Mouse (Mus musculus) cerebral cortex, adult 2 months (tissue): ENCODE measurements around the gene Smap2.

Experiments used
- WGBS: fragments of 180-500 bp; shearing (Covaris S2); methylation state at CpG from one replicate; pipeline ENCODE4 v1.1.7; 2018; 5-methylcytosine and 5-hydroxymethylcytosine counted together

The Smap2 gene

DNA sequence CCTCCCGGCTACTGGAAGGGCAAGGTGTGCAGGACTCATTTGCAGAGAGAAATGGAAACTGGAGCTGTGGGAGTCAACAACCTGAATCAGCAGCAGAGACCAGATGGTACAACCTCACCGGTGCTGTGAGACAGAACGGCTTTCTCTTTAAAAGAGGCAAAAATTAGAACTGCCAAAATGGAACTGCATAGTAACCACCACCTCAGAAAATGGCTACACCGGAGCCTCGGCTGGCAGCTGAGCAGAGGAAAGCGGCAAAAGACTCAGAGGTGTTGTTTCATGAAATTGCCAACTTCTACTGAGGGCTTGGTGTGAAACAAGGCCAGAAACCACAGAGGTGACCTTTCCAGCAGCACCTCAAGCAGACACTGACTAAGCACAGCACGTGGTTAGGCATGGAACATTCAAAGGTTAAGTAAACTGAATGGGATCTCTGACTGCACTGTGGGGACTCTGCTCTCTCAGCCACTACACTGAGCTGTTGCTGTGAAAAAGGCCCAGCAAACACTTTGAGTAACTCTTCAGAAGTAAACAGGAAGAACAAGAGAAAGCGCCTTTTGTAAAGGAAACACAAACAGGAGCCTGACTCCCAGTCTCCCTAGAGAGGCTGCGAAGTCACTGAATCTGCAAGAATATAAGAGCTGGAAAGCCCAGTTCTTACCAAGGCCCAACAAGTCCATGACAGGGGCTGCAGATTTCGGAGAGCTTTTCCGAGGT, 42.2 kb downstream of the Smap2 start:
- WGBS: 51% methylated on average over 11 of the region's 11 CpGs

- 88% methylated on average over 8 of the region's 8 CpGs for WGBS
These were observed 45.2 kb downstream of the Smap2 start for GRCm38 (mm10) chr4:120971842-120972241.

DNA sequence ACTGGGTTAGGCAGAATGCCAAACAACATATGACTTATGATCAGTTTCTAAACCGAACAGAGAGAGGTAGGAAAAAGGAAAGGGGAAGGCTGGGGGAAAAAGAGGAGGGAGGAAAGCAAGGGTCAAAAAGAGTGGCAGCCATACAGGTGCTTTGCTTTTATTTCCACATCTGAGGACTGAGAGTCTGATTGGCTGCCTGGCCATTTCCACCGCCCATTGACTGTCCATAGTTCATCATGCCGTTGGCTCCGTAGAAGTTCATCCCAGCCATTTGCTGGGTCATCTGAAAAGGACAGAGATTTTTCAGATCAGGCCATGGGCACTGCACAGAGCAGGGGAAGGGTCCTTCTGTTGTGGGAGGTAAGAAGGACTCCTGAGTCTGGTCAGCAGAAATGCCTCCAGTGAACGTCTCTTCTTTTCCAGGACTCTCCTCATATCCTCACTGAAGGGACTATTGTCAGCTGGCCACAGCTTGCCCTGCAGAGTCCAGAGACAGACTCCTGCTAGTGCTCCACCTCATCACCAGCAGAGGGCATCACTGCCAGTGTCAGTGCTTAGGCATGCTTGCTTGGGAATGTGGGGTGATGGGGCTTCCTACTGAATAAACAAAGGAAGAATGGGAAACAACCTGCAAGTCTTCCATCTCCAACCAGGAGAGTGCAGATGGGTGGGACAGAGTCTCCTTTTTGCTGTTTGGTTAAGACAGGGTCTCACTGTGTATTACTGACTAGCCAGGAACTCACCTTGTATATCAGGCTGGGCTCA, 47.5 kb downstream of the Smap2 start:
- 79% methylated on average over 5 of the region's 5 CpGs for WGBS

- WGBS: 71% methylated on average over 9 of the region's 9 CpGs
These were observed 48.6 kb downstream of the Smap2 start for GRCm38 (mm10) chr4:120968486-120968885.

DNA sequence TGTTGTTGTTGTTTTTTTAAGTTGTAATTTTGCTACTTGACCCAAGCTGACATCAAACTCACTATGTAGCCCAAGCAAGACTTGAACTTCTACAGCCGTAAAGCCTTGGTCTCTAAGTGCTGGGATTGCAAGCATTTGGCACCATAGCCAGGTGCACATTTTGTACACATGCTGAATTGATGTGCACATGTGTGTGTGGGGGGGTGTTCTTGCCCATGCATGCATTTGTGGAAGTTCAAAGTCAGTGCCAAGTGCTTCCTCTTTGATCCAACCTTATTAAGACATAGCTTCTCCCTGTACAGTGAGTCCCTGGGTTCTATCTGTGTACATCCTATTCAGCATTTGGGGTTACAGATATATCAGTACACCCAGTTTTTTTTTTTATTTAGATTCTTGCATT, 61.5 kb downstream of the Smap2 start:
- 100% methylated on average over 1 of the region's 1 CpGs for WGBS

- WGBS: 63% methylated on average over 1 of the region's 1 CpGs
These were observed 63.4 kb downstream of the Smap2 start for GRCm38 (mm10) chr4:120953667-120954066.

- 70% methylated on average over 4 of the region's 4 CpGs for WGBS
These were observed 64.0 kb downstream of the Smap2 start for GRCm38 (mm10) chr4:120953038-120953437.

DNA sequence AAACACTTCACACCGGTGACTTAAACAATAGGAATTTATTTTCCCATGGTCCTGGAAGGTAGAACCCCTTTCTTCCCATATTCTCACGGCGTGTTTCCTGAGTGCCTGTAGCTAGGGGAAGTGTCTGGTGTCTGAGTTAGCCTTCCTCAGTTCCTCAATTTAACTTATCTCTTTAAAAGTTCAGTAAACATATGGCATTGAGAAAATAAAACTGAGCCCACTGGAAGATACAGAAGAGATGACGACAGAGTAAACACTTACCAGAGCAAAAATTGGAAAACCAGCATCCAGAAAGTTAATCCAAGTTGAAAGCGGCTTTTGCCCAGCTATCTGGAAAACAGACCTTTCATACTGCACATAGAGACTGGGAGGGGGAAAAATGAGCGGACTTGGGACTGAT, 64.9 kb downstream of the Smap2 start:
- 12% methylated on average over 6 of the region's 6 CpGs for WGBS

DNA sequence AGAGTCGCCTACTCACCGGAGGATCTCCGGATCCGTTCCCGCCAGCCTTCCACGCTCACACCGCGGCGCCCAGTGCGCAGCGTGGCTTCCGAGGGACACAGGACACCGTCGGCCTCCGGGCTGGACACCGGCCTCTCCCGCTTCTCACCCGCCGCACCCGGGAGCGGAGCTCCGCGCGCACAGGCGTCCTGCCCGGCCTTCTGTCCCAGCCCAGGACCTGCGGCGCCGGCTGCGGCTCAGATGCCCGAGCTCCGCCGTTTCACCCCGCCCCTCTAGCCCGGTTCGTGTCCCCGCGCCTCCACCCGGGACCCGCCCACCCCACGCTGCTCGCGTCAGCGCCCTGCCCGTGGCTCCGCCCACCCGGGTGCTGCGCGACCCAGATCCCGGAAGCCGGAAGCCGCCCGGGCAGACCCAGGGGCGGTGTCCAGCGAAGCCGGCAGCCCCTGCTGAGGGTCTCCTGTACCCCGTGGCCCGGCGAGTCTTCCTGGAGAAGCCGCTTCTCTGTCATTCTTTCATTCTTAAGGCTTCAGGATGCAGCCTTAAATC, 65.5 kb downstream of the Smap2 start, which contains the start of gene Zfp69:
Zfp69 (minus strand) TSS at position 272 of the 546 bp plus-strand sequence.
- under 1% methylated on average over 60 of the region's 60 CpGs for WGBS

DNA sequence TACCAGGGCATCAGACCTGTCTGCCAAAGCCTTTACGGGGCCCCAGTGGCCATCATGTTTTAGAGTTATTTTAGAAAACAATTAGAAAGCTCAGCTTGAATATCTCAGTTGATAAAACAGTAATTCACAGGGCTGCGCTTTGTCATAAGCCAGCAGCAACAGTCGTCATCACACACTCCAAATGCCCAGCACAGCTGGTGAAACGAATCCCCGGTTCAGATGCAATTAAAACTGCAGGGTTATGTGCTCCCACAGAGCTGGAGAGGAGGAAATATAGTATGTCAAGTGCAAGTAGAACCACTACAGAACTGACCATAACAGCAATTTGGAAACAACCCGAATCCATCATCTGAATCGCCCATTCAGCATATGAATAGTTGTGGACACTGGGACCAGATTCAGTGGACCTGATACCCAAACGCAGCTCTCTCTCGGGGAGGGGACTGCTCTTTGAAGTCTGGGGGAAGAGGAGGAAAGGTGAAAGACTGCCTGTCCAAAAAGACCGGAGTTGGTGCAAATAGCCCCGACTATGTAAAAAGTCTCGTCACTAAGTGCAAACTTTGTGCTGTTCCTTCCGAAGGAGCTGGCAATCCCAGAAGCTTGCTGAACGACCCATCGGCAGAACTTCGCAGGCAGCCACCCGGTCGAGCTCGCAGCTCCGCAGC, 66.2 kb downstream of the Smap2 start:
- WGBS: 4% methylated on average over 20 of the region's 20 CpGs

DNA sequence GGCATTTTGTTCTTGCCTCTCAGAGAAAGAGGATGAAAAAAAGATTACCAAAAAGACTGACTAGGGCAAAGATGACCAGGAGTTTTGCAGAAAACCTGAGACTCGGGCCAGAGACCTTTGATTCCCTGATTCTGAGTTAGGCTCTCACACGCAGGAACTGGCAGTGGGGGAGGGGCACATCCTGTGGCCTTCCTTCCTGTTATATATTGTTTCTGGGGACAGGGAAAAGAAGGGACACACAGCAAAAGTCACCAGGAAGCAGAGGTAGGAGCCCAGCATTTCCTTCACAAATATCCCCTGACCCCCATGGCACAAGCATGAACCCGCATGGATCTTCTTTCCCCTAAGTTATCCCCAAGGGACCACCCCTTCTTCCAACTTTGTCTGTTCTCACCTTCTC, 68.1 kb downstream of the Smap2 start:
- 71% methylated on average over 3 of the region's 3 CpGs for WGBS

DNA sequence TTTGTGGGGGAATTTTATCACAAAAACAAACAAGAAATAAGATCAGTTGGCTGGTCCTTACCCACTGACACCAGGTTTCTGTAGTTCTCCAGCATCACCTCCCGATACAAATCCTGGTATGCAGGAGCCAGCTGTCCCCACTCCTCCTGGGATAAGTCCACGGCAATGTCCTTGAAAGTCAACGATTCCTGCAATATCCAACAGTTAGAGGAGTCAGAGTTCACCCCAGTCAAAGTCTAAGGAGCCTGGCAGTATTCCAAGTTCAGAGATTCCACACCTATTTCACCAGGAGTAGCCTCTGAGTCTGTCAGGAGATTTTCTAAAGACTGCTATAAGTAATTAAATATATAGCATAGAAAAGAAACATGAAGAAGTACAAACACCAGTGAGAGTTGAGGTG, 82.0 kb downstream of the Smap2 start:
- WGBS: 97% methylated on average over 3 of the region's 3 CpGs

DNA sequence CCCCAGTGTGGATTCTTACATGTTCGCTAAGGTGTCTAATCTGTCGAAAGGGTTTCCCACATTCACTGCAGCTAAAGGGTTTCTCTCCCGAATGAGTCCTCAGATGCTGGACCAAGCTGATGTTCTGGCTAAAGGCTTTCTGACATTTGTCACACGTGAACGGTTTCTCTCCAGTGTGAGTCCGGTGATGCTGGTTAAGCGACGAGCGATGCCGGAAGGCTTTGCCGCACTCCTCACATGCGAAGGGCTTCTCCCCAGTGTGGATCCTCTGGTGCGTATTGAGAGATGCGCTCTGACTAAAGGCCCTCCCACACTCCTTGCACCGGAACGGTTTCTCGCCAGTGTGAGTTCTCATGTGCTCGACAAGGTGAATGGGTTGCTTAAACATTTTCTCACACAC, 86.3 kb downstream of the Smap2 start:
- WGBS: 97% methylated on average over 18 of the region's 18 CpGs

- 84% methylated on average over 3 of the region's 3 CpGs for WGBS
These were observed 88.4 kb downstream of the Smap2 start for GRCm38 (mm10) chr4:120928686-120929085.

DNA sequence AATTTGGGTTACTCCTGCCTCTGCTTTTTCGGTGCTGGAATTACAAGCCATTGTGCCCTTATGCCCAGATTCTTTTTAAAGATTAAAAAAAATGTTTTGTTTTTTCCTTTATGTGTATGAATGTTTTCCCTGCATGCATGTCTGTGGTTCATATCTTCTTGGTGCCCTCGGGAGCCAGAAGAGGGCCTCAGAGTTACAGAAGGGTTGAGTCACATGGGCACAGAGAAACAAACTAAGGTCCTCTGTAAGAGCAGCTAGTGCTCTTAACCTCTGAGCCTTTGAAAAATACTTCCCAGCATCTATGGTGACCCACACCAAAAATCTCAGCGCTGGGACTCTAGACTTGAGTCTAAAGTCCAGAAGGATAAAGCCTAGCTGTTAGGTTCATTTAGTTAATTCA, 91.7 kb downstream of the Smap2 start:
- WGBS: 16% methylated on average over 3 of the region's 3 CpGs

DNA sequence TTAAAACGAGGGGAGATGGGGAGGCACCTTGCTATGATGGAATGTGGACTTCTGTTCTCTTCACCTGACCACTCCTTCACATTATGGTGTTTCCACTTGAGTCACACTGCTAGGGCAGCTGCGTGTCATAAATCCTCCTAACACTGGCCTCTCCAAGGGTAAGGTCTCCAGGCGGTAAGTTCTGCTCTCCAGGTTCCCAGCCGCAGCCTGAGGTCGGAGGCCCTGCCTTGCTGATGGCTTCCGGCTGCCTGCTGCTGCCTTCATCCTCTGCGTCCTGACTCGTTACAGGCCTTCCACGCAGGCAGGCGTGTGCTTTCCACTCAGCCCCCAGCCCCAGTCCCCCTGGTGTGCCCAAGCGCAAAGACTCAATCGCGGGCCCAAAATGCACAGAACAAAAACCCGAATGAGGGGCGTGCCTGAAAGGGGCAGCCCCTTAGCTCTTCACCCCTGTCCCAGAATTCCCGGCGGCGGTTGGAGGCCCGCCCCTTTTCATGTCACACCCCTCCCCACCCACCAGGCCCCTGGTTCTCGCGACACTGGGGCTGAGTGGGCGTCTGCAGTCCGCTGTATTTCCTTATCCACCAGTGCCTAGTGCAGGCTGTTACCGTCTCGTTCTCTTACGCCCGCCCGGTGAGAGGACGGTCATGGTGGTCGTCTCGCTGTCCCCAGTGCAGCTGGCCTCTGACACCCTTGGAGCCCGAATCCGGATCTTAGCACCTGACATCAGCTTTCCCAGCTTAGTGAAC, 92.3 kb downstream of the Smap2 start, which contains the start of gene Exo5:
Exo5 (minus strand) TSS at position 464 of the 746 bp plus-strand sequence.
- WGBS: 1% methylated on average over 33 of the region's 33 CpGs

- 95% methylated on average over 8 of the region's 8 CpGs for WGBS
These were observed 95.6 kb downstream of the Smap2 start for GRCm38 (mm10) chr4:120921461-120921860.
